Mouse (Mus musculus): ENCODE results near the gene Abcd1.
A peak's percentile ranks its signal among the peaks of the same experiment; 100 is the strongest.
"Not testable (repeated sequence)": the region's sequence is repeated elsewhere in the genome, so short reads cannot be mapped to it uniquely, and the experiment has no call there.

Abcd1 gene

GRCm38 (mm10) chrX:73716109-73716661 lies at the start of gene Abcd1, which contains the start of gene Bcap31:
Abcd1 (plus strand) TSS chrX:73716597.
Bcap31 (minus strand) TSS chrX:73716175.
- peak; percentile 94 for DNase-seq

- DNase-seq = peak; percentile 80 to 83
These were observed 44.4 kb upstream of the Abcd1 start for GRCm38 (mm10) chrX:73672031-73672431.

GRCm38 (mm10) chrX:73672879-73673618 lies 43.3 kb upstream of the Abcd1 start, which contains the start of gene Slc6a8:
Slc6a8 (plus strand) TSS chrX:73673150.
- peak; percentile 88 to 91 for DNase-seq

GRCm38 (mm10) chrX:73673619-73673967 lies 42.8 kb upstream of the Abcd1 start:
- DNase-seq = peak in 1 of 2 experiments; percentile 32

- DNase-seq = peak; percentile 55 to 58
These were observed 42.3 kb upstream of the Abcd1 start for GRCm38 (mm10) chrX:73673968-73674661.

GRCm38 (mm10) chrX:73675231-73675630 lies 41.2 kb upstream of the Abcd1 start:
- no peak for DNase-seq

GRCm38 (mm10) chrX:73676668-73677067 lies 39.7 kb upstream of the Abcd1 start:
- no peak for DNase-seq

- no peak for DNase-seq
These were observed 32.2 kb upstream of the Abcd1 start for GRCm38 (mm10) chrX:73684156-73684555.

- no peak for DNase-seq
These were observed 31.4 kb upstream of the Abcd1 start for GRCm38 (mm10) chrX:73684978-73685377.

- peak in 1 of 2 experiments; percentile 30 for DNase-seq
These were observed 30.8 kb upstream of the Abcd1 start for GRCm38 (mm10) chrX:73685629-73686028.

- DNase-seq = peak; percentile 70
These were observed 25.3 kb upstream of the Abcd1 start for GRCm38 (mm10) chrX:73690917-73691629.

GRCm38 (mm10) chrX:73700472-73700871 lies 15.9 kb upstream of the Abcd1 start:
- DNase-seq = no peak

- peak; percentile 57 to 58 for DNase-seq
These were observed 805 bp upstream of the Abcd1 start for GRCm38 (mm10) chrX:73715476-73716108.

- DNase-seq = peak in 1 of 2 experiments; percentile 34
These were observed 530 bp downstream of the Abcd1 start for GRCm38 (mm10) chrX:73716709-73717545.

- DNase-seq = peak; percentile 38 to 47
These were observed 1.3 kb downstream of the Abcd1 start for GRCm38 (mm10) chrX:73717667-73718066.

- peak; percentile 10 to 12 for DNase-seq
These were observed 1.9 kb downstream of the Abcd1 start for GRCm38 (mm10) chrX:73718271-73718670.

GRCm38 (mm10) chrX:73718686-73719362 lies 2.4 kb downstream of the Abcd1 start:
- DNase-seq = peak; percentile 45 to 60

- no peak for DNase-seq
These were observed 14.5 kb downstream of the Abcd1 start for GRCm38 (mm10) chrX:73730908-73731307.

- DNase-seq = peak; percentile 51 to 53
These were observed 21.8 kb downstream of the Abcd1 start for GRCm38 (mm10) chrX:73738155-73738554.

GRCm38 (mm10) chrX:73739151-73739550 lies 22.8 kb downstream of the Abcd1 start:
- no peak for DNase-seq

GRCm38 (mm10) chrX:73739841-73740240 lies 23.4 kb downstream of the Abcd1 start:
- not testable (repeated sequence) for DNase-seq
